Mouse (Mus musculus): Measurements from ENCODE around the gene Prkcd.

DNA sequence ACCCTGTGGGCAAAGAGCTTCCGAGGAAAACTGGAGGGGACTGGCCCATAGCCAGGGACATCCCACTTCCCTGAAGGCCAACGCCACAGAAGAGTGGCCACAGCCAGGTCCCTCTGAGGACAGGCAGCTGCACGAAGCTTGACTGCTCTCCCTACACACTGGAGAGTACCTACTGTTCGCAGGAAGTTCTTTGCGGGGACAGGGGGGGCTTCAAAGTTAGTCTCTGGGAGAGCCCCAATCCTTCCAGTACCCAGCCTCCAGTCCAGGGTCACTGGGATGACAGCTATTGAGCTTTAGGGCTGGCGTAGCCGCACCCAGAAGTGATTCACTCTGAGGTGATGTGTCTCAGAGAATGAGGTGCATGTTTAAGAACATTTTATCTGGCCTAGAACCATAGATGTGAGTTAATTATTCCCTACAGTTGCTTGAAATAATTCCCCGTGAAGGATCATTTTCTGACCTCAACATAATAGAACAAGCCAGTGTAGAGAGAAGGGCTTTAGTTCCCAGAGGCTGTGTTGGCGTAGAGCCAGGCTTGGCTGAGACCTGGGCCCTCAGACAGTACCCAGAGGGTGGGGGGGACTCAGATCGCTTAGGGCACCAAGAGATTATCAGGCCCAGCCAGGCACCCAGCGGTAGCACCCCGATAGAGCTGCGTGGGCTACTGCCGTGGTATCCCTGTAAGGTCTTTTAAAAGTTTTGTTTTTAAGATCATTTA lies 64.4 kb downstream of the Prkcd start:
- TF ChIP-seq POLR2A (IDR thresholded peaks at IDR 0.05; ENCODE audit: low read depth, low read length) (no peak), CTCF (IDR thresholded peaks at IDR 0.05; ENCODE audit: extremely low read depth, insufficient read length, insufficient replicate concordance, low read depth, low read length) (no peak)

Measured in small intestine, adult 2 months (tissue).